Mouse (Mus musculus) liver, embryonic 14.5 days (tissue): Measurements from ENCODE around the gene Mmp14. TPM values are rescaled to one million over a fixed set of nuclear protein-coding genes. Genes with fewer than 3 reads are reported as not detected.
A peak's percentile ranks its signal among the peaks of the same experiment; 100 is the strongest.

Experiments
- ATAC-seq: fragments of 200-750 bp; cut with Nextera tagmentation; 2 replicates; pipeline ENCODE4 v1.8.0; 2017; ENCODE audit warnings: moderate number of reproducible peaks, mild to moderate bottlenecking, moderate library complexity; ENCODE audit not compliant: insufficient read depth
- DNase-seq, 3 experiments: peaks; one replicate each; pipeline ENCODE4 v3.0.0-alpha.2; 2012 to 2013; ENCODE audit warnings: low read depth in 3 of 3, low spot score in 3 of 3
- H3K27ac ChIP-seq: fragments of 300-500 bp; sonication (generic); 2 replicates; pipeline ENCODE4 v1.5.1; 2014; ENCODE audit warnings: moderate library complexity, mild to moderate bottlenecking, control low read depth, inconsistent platforms
- H3K27me3 ChIP-seq: fragments of 300-500 bp; sonication (generic); 2 replicates; pipeline ENCODE4 v1.6.1; 2014; ENCODE audit warnings: mild to moderate bottlenecking, low read length, moderate library complexity; ENCODE audit not compliant: control insufficient read depth, insufficient read depth
- H3K36me3 ChIP-seq: fragments of 300-500 bp; sonication (generic); replicated peaks from 2 replicates; pipeline ENCODE4 v1.6.1; 2014; ENCODE audit warnings: low read depth; ENCODE audit not compliant: control insufficient read depth, insufficient read depth
- H3K4me1 ChIP-seq, 2 experiments: fragments of 200-500 bp in 1 of 2; fragments of 300-500 bp in 1 of 2; sonication (generic) in 1 of 2; replicated peaks; 2 replicates each; pipeline ENCODE4 v1.6.1; 2012 to 2014; ENCODE audit warnings: antibody characterized with exemption in 1 of 2, inconsistent platforms in 1 of 2, low read length in 1 of 2; ENCODE audit not compliant: control insufficient read depth in 2 of 2, insufficient read depth in 2 of 2
- H3K4me2 ChIP-seq: fragments of 300-500 bp; sonication (generic); 2 replicates; pipeline ENCODE4 v1.6.1; 2014; ENCODE audit warnings: low read depth, mild to moderate bottlenecking, control low read depth, moderate library complexity
- H3K4me3 ChIP-seq, 2 experiments: fragments of 200-500 bp in 1 of 2; fragments of 300-500 bp in 1 of 2; sonication (generic) in 1 of 2; 2 replicates each; pipeline ENCODE4 v1.5.1; 2012 to 2014; ENCODE audit warnings: low read depth in 2 of 2, low read length in 2 of 2, mild to moderate bottlenecking in 2 of 2, control low read depth in 1 of 2, inconsistent platforms in 1 of 2, moderate library complexity in 1 of 2; ENCODE audit not compliant: insufficient read depth in 1 of 2
- H3K9ac ChIP-seq: fragments of 300-500 bp; sonication (generic); replicated peaks from 2 replicates; pipeline ENCODE4 v1.6.1; 2014; ENCODE audit warnings: mild to moderate bottlenecking, control low read depth, moderate library complexity
- H3K9me3 ChIP-seq: fragments of 300-500 bp; sonication (generic); 2 replicates; pipeline ENCODE4 v1.6.1; 2016; ENCODE audit warnings: low read length, mixed read lengths; ENCODE audit not compliant: control insufficient read depth
- CTCF ChIP-seq: IDR thresholded peaks from 2 replicates; pipeline ENCODE4 v1.5.1; 2016; ENCODE audit warnings: antibody characterized with exemption, low read depth, control low read depth
- EP300 ChIP-seq: IDR thresholded peaks from 2 replicates; pipeline ENCODE4 v1.6.1; 2016; ENCODE audit warnings: antibody characterized with exemption, low read depth
- WGBS: fragments of 180-500 bp; shearing (Covaris S2); extraction: QIAGEN DNeasy Blood & Tissue Kit; methylation state at CpG from one replicate; pipeline ENCODE4 v1.1.7; 2014; ENCODE audit not compliant: insufficient replicate concordance; 5-methylcytosine and 5-hydroxymethylcytosine counted together
- polyA plus RNA-seq, 2 experiments: library from polyadenylated mRNA; depleted of rRNA in 1 of 2; stranded (reverse) in 1 of 2; unstranded in 1 of 2; fragments of >200 nt; fragmentation: Nextera tagmentation in 1 of 2; extraction: Ambion mirVana in 1 of 2; gene quantifications; 2 replicates each; pipeline versions ENCODE4 v1.2.1 to v1.2.3; 2012 to 2014

Gene Mmp14
- 17.7 and 19.0 TPM in 2 replicates for polyA plus RNA-seq (2012; rRNA removed)
- polyA plus RNA-seq (2014; fragmentation: Nextera tagmentation; extraction: Ambion mirVana), result 14.4 and 15.5 TPM in 2 replicates

DNA sequence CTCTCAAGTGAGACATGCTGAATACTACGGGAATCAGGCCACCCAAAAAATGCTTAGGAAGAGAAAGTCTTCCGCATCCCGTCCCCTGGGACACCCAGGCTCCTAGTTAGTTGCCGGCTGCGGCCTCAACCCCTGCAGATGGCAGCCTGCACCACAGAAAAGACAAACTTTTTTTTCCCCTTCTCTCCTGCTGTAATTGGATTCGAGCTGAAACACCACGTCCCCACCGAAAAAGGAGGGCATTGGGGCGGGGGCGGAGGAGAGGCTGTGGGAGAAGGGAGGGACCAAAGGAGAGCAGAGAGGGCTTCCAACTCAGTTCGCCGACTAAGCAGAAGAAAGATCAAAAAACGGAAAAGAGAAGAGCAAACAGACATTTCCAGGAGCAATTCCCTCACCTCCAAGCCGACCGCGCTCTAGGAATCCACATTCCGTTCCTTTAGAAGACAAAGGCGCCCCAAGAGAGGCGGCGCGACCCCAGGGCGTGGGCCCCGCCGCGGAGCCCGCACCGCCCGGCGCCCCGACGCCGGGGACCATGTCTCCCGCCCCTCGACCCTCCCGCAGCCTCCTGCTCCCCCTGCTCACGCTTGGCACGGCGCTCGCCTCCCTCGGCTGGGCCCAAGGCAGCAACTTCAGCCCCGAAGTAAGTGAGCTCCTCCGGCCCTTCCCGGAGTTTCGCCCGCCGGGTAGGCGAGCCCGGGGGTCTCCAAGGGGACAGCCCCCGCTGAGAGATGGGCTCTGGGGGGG lies at the start of gene Mmp14:
TSS of gene Mmp14 (plus strand) at position 279 of the 744 bp plus-strand sequence.
- Histone ChIP-seq H3K27me3 (peaks cover 33% of the 10 kb centered on the region), H3K4me1 (peaks cover 5 to 20% of the 10 kb centered on the region in 2 experiments; a peak in 3 of 4 replicates), H3K4me2 (peak within 1 kb of the TSS; percentile 60), H3K9me3 (no peaks in the 10 kb centered on the region), H3K27ac (peak within 1 kb of the TSS; percentile 13; the same call in 1 of the 2 replicates), H3K4me3 (peak within 1 kb of the TSS; percentile 55 to 60), H3K36me3 (no peaks in the 10 kb centered on the region; the same call in 1 of the 2 replicates), H3K9ac (peak within 1 kb of the TSS; percentile 57)
- DNase-seq, result no peak
- ATAC-seq, result 0 out of 2 replicates have a peak, but pooled peaks have one; percentile 11
- TF ChIP-seq EP300 (no peak), CTCF (peak; percentile 26; the same call in 1 of the 2 replicates)
- 2% methylated on average over 49 of the region's 49 CpGs for WGBS

GRCm38 (mm10) chr14:54381816-54382215 lies 49.6 kb upstream of the Mmp14 start:
- Histone ChIP-seq H3K27ac (no peak overlapping the region), H3K36me3 (no peaks in the 10 kb centered on the region), H3K27me3 (no peaks in the 10 kb centered on the region), H3K9me3 (no peaks in the 10 kb centered on the region), H3K4me1 (peaks cover 0 to 22% of the 10 kb centered on the region in 2 experiments; a peak in 2 of 4 replicates), H3K9ac (no peak overlapping the region), H3K4me3 (no peak overlapping the region), H3K4me2 (peak overlapping the region; percentile 29; the same call in 1 of the 2 replicates)
- DNase-seq, result no peak
- no peak for ATAC-seq
- TF ChIP-seq CTCF, result no peak
- TF ChIP-seq EP300, result no peak
- WGBS, result 55% methylated on average over 10 of the region's 10 CpGs

- no peaks in the 10 kb centered on the region for H3K9me3 ChIP-seq
- H3K4me1 ChIP-seq, result peaks cover 0 to 22% of the 10 kb centered on the region in 2 experiments; a peak in 2 of 4 replicates
- 61% methylated on average over 9 of the region's 9 CpGs for WGBS
- H3K27me3 ChIP-seq, result no peaks in the 10 kb centered on the region
- no peak for TF ChIP-seq CTCF
- TF ChIP-seq EP300, result no peak
- H3K4me2 ChIP-seq, result no peak overlapping the region
- H3K4me3 ChIP-seq, result no peak overlapping the region
- H3K36me3 ChIP-seq, result no peaks in the 10 kb centered on the region
- H3K27ac ChIP-seq, result no peak overlapping the region
- DNase-seq (no peak), ATAC-seq (no peak)
- H3K9ac ChIP-seq, result no peak overlapping the region
Measured at GRCm38 (mm10) chr14:54382641-54383040, 48.8 kb upstream of the Mmp14 start.

GRCm38 (mm10) chr14:54383355-54383771 lies 48.0 kb upstream of the Mmp14 start:
- H3K9ac ChIP-seq, result no peak overlapping the region
- no peak overlapping the region for H3K27ac ChIP-seq
- TF ChIP-seq EP300 (no peak), CTCF (no peak)
- no peak overlapping the region for H3K4me3 ChIP-seq
- no peaks in the 10 kb centered on the region for H3K27me3 ChIP-seq
- ATAC-seq (peak; percentile 54), DNase-seq (peak in 1 of 3 experiments; percentile 11)
- H3K4me2 ChIP-seq, result no peak overlapping the region
- H3K4me1 ChIP-seq, result peaks cover 0 to 22% of the 10 kb centered on the region in 2 experiments; a peak in 2 of 4 replicates
- no peaks in the 10 kb centered on the region for H3K9me3 ChIP-seq
- 22% methylated on average over 4 of the region's 4 CpGs for WGBS
- H3K36me3 ChIP-seq, result no peaks in the 10 kb centered on the region

DNA sequence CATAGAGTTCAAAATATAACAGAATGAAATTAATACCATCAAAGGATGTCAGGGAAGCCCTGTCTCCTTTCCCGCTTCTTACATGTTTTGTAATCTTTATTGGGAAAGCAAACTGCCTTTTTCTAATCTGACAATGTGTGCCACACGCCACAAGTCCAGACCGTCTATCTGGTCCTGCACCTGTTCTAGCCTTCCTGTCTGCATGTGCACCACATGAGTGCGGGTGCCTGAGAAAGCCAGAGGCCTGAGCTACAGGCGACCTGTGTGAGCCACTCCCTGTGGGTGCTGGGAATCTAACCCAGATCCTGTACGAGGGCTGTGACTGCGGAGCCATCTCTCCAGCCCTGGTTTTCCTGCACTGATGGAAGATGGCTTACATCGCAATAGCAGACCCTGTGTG lies 47.0 kb upstream of the Mmp14 start:
- Histone ChIP-seq H3K36me3 (no peaks in the 10 kb centered on the region), H3K27me3 (no peaks in the 10 kb centered on the region), H3K9ac (no peak overlapping the region), H3K4me1 (peaks cover 0 to 22% of the 10 kb centered on the region in 2 experiments; a peak in 2 of 4 replicates), H3K27ac (no peak overlapping the region), H3K4me3 (no peak overlapping the region), H3K4me2 (no peak overlapping the region), H3K9me3 (no peaks in the 10 kb centered on the region)
- peak; percentile 22; the same call in 1 of the 2 replicates for ATAC-seq
- 40% methylated on average over 8 of the region's 8 CpGs for WGBS
- no peak; the same call in 1 of the 2 replicates for TF ChIP-seq EP300
- no peak for TF ChIP-seq CTCF
- DNase-seq, result no peak
